In the genomic region with DNA sequence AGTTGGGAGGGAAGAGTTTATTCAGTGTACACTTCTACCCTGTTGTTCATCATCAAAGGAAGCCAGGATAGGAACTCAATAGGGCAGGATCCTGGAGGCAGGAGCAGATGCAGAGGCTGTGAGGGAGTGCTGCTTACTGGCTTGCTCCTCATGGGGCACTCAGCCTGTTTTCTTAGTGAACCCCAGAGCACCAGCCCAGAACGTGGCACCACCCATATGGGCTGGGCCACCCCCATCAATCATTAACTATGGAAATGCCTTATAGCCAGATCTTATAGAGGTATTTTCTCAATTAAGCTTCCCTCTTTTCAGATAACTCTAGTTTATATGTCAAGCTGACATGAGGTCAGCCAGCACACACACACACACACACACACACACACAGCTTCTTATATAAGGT, we compare ENCODE assay signal across 17 mouse cellular contexts.
"Had no signal": no experiment of that assay in that cellular context is flagged by ENCODE, and none has a peak within 500 bp of the region (broad histone marks: within the 10 kb centered on the region; RNA-seq: fewer than 3 reads in every experiment).

No protein-coding gene starts in this region.

- DNase-seq: kidney, adult 11 months; kidney, adult 9 months; kidney, postnatal 14 days; liver, embryonic 13.5 days; lung, adult 2 months; lung, postnatal 36 days; thymus, adult 2 months; thymus, postnatal 14 days; thymus, postnatal 4 days had no signal

- H3K27me3 ChIP-seq: midbrain, embryonic 15.5 days; neural tube, embryonic 12.5 days had no signal

- H3K27ac ChIP-seq: limb, embryonic 10.5 days; limb, embryonic 13.5 days; liver, embryonic 13.5 days; midbrain, embryonic 12.5 days; midbrain, embryonic 15.5 days; neural tube, embryonic 12.5 days had no signal

- ATAC-seq: hindbrain, embryonic 16.5 days; lung, postnatal 0 days; midbrain, embryonic 15.5 days had no signal

- H3K36me3 ChIP-seq: limb, embryonic 10.5 days; limb, embryonic 13.5 days; liver, embryonic 13.5 days; midbrain, embryonic 12.5 days; midbrain, embryonic 15.5 days; neural tube, embryonic 12.5 days had no signal

- H3K4me1 ChIP-seq: limb, embryonic 13.5 days; liver, embryonic 13.5 days; megakaryocyte, embryonic 14.5 days; neural tube, embryonic 12.5 days had no signal

- H3K4me2 ChIP-seq: limb, embryonic 13.5 days; liver, embryonic 13.5 days; midbrain, embryonic 12.5 days; midbrain, embryonic 15.5 days; neural tube, embryonic 12.5 days had no signal

- H3K9ac ChIP-seq: limb, embryonic 13.5 days; liver, embryonic 13.5 days; midbrain, embryonic 12.5 days; midbrain, embryonic 15.5 days; neural tube, embryonic 12.5 days had no signal

- H3K4me3 ChIP-seq: limb, embryonic 10.5 days; limb, embryonic 13.5 days; liver, embryonic 13.5 days; megakaryocyte, embryonic 14.5 days; midbrain, embryonic 12.5 days; midbrain, embryonic 15.5 days; neural tube, embryonic 12.5 days had no signal

- H3K9me3 ChIP-seq: limb, embryonic 10.5 days; liver, embryonic 13.5 days; midbrain, embryonic 15.5 days had no signal
